Mouse (Mus musculus): ENCODE results near the gene Tmem97. TPM values are rescaled to one million over a fixed set of nuclear protein-coding genes. Genes with fewer than 3 reads are reported as not detected.

The Tmem97 gene
- total and polyA plus RNA-seq, 3 experiments = 166 to 215 (median 207) TPM

DNA sequence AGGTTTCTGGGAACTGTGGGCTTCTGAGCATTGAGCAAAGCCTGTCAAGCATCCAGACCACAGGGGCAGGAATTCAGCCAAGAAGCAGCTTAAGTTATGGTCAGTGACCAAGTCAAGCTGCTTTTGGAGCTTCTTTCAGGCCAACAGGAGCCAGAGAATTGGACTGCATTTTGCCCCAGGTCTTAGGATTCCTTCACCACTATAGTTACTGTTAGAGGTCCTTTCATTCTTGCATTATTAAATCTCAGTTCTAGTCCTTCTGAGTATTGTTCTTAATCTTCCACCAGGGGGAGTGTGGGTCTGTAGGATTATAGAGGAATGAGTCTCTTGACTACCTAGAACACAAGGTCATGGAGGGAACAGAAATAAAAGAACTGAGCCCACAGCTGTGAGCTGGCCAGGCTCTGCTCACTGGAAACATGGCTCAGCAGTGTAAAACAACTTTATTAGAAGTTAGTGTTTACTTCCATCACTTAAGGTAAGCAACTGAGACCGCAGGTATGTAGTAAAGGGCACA is 28.0 kb downstream of the Tmem97 start (continued):
- no peak for TF ChIP-seq BHLHE40 (IDR thresholded peaks at IDR 0.05; ENCODE audit: borderline replicate concordance, low read depth, low read length)
- TF ChIP-seq KAT2A (conservative IDR thresholded peaks at IDR 0.05; ENCODE audit: low read depth, low read length) = no peak
- TF ChIP-seq USF1 (IDR thresholded peaks at IDR 0.05; ENCODE audit: low read depth, low read length) = no peak
- no peak for TF ChIP-seq MYB (IDR thresholded peaks at IDR 0.05; ENCODE audit: low read depth, low read length)

DNA sequence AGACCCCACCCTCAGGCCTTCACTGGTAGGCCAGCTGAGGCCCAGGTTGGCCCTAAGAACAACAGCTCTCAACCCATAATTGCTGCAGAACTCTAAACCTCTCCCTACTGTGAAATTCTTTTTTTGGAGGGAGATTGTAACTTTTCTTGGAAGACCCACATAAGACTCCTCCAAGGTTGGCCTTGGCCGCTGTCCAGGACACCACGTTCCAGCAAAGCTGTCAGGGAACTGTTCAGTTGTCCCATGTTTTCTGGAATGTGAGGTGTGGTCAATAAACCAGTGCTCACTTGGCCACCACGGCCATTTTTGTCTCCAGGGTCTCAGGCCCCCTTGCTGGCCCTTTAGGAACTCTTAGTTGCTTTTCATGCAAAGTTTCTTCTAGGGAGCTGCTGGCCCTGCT is 28.7 kb downstream of the Tmem97 start:
- no peak for TF ChIP-seq UBTF (IDR thresholded peaks at IDR 0.05; ENCODE audit: borderline replicate concordance, insufficient read depth, low read depth, low read length)
- TF ChIP-seq RAD21 (IDR thresholded peaks at IDR 0.05; ENCODE audit: low read depth, low read length) = no peak
- no peak for TF ChIP-seq MAFK (IDR thresholded peaks at IDR 0.05; ENCODE audit: borderline replicate concordance, low read depth, low read length)
- no peak for TF ChIP-seq GATA1 (IDR thresholded peaks at IDR 0.05; ENCODE audit: low read depth, low read length)
- TF ChIP-seq CHD1 (IDR thresholded peaks at IDR 0.05; ENCODE audit: low read depth, low read length) = no peak
- no peak for TF ChIP-seq TCF12 (IDR thresholded peaks at IDR 0.05; ENCODE audit: low read depth, low read length)
- TF ChIP-seq GABPA (IDR thresholded peaks at IDR 0.05; ENCODE audit: low read depth, low read length) = no peak
- no peak for TF ChIP-seq RCOR1 (IDR thresholded peaks at IDR 0.05; ENCODE audit: low read depth, low read length)
- TF ChIP-seq ETS1 (IDR thresholded peaks at IDR 0.05; ENCODE audit: low read depth, low read length) = no peak
- TF ChIP-seq KAT2A (conservative IDR thresholded peaks at IDR 0.05; ENCODE audit: low read depth, low read length) = no peak

DNA sequence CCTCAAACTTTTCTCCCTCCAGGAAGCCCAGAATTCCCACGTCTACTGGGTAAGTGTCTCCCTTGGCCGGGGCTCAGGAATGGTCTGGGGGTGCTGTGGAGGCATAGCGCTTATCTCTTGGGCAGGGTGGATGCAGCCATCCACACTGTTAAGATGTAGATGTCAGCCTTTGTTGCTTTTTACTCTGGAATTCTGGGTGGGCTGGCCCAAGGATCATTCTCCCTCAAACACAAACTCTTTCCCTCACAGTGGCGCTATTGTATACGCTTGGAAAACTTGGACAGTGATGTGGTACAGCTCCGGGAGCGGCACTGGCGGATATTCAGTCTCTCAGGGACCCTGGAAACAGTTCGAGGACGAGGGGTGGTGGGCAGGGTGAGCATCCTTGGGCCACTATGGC is 31.6 kb downstream of the Tmem97 start:
- H3K4me1 ChIP-seq (ENCODE audit: control insufficient read depth in 1 of 2, insufficient read depth in 2 of 2, low read length in 2 of 2) = peaks cover 0 to 5% of the 10 kb centered on the region in 2 experiments; a peak in 1 of 4 replicates
- DNase-seq (ENCODE audit: low read depth, low spot score) = no peak
- H3K4me3 ChIP-seq (ENCODE audit: control insufficient read depth in 1 of 2, insufficient read depth in 1 of 2, low read depth in 2 of 2, low read length in 2 of 2) = no peak overlapping the region
- no peaks in the 10 kb centered on the region for H3K27me3 ChIP-seq (ENCODE audit: control insufficient read depth in 1 of 2, insufficient read depth in 2 of 2, low read length in 2 of 2)
- H3K9ac ChIP-seq (ENCODE audit: control insufficient read depth, low read depth, low read length, poor library complexity, severe bottlenecking) = no peak overlapping the region
- no peaks in the 10 kb centered on the region for H3K9me3 ChIP-seq (replicated peaks; ENCODE audit: insufficient read depth, low read length)
- TF ChIP-seq TAL1 (IDR thresholded peaks at IDR 0.05; ENCODE audit: low read length) (no peak), ELF1 (IDR thresholded peaks at IDR 0.05; ENCODE audit: low read depth, low read length) (no peak), MXI1 (IDR thresholded peaks at IDR 0.05; ENCODE audit: low read depth, low read length) (no peak), MAX (IDR thresholded peaks at IDR 0.05; ENCODE audit: low read length) (no peak), POLR2AphosphoS2 (IDR thresholded peaks at IDR 0.05; ENCODE audit: low read length) (no peak), MEF2A (IDR thresholded peaks at IDR 0.05; ENCODE audit: extremely low read depth, insufficient replicate concordance, low read depth, low read length, poor library complexity, severe bottlenecking) (no peak), ZKSCAN1 (IDR thresholded peaks at IDR 0.05; ENCODE audit: low read depth, low read length) (no peak), MYB (IDR thresholded peaks at IDR 0.05; ENCODE audit: low read depth, low read length) (no peak), GATA1 (IDR thresholded peaks at IDR 0.05; ENCODE audit: low read depth, low read length) (no peak), JUND (IDR thresholded peaks at IDR 0.05; ENCODE audit: low read depth, low read length) (no peak), NELFE (IDR thresholded peaks at IDR 0.05; ENCODE audit: low read depth, low read length) (no peak), UBTF (IDR thresholded peaks at IDR 0.05; ENCODE audit: borderline replicate concordance, insufficient read depth, low read depth, low read length) (no peak), MYC (IDR thresholded peaks at IDR 0.05; ENCODE audit: low read depth, low read length) (no peak)
- H3K27ac ChIP-seq (ENCODE audit: control insufficient read depth, low read depth, low read length) = no peak overlapping the region
- no peaks in the 10 kb centered on the region for H3K79me2 ChIP-seq (ENCODE audit: control insufficient read depth, insufficient read depth, low read length, poor library complexity)
- H3K36me3 ChIP-seq (ENCODE audit: control insufficient read depth in 1 of 2, insufficient read depth in 2 of 2, low read length in 2 of 2) = peaks cover 2 to 24% of the 10 kb centered on the region in 2 experiments

More for the DNA sequence above, 28.7 kb downstream of the Tmem97 start:
- Histone ChIP-seq H3K36me3 (ENCODE audit: control insufficient read depth in 1 of 2, insufficient read depth in 2 of 2, low read length in 2 of 2) (peaks cover 0 to 10% of the 10 kb centered on the region in 2 experiments; a peak in 2 of 4 replicates), H3K9me3 (replicated peaks; ENCODE audit: insufficient read depth, low read length) (no peaks in the 10 kb centered on the region), H3K4me3 (ENCODE audit: control insufficient read depth in 1 of 2, insufficient read depth in 1 of 2, low read depth in 2 of 2, low read length in 2 of 2) (no peak overlapping the region), H3K27me3 (ENCODE audit: control insufficient read depth in 1 of 2, insufficient read depth in 2 of 2, low read length in 2 of 2) (no peaks in the 10 kb centered on the region), H3K79me2 (ENCODE audit: control insufficient read depth, insufficient read depth, low read length, poor library complexity) (no peaks in the 10 kb centered on the region), H3K4me1 (ENCODE audit: control insufficient read depth in 1 of 2, insufficient read depth in 2 of 2, low read length in 2 of 2) (no peaks in the 10 kb centered on the region), H3K9ac (ENCODE audit: control insufficient read depth, low read depth, low read length, poor library complexity, severe bottlenecking) (no peak overlapping the region), H3K27ac (ENCODE audit: control insufficient read depth, low read depth, low read length) (no peak overlapping the region)
- no peak for DNase-seq (ENCODE audit: low read depth, low spot score)

Measured in MEL (cell line).